Mouse (Mus musculus) hematopoietic stem cell, adult 5-6 weeks (primary cell): ENCODE measurements around the gene Cd2bp2. TPM values are rescaled to one million over a fixed set of nuclear protein-coding genes. Genes with fewer than 3 reads are reported as not detected.

Experiments used
- ATAC-seq, 2 experiments: fragments of 125-278 bp in 1 of 2; replicated peaks in 1 of 2; 2 replicates each; pipeline ENCODE4 v1.8.0; 2016 to 2017; ENCODE audit warnings: inconsistent platforms in 2 of 2, mild to moderate bottlenecking in 2 of 2, moderate number of reproducible peaks in 2 of 2, low read depth in 1 of 2, moderate TSS enrichment in 1 of 2; ENCODE audit not compliant: low FRiP score in 2 of 2, poor library complexity in 2 of 2, severe bottlenecking in 2 of 2, insufficient read depth in 1 of 2, low TSS enrichment in 1 of 2
- total RNA-seq: library from RNA; stranded (forward); fragments of 172-1452, 232-1000 nt; gene quantifications from 2 replicates; pipeline ENCODE4 v1.2.3, GENCODE M21; 2017

The Cd2bp2 gene
- total RNA-seq, 1 experiment from 2014 or later = 63.9 TPM

GRCm38 (mm10) chr7:127176937-127177336 lies 18.9 kb downstream of the Cd2bp2 start:
- no peak for ATAC-seq

GRCm38 (mm10) chr7:127166501-127166900 lies 29.3 kb downstream of the Cd2bp2 start:
- ATAC-seq = no peak

DNA sequence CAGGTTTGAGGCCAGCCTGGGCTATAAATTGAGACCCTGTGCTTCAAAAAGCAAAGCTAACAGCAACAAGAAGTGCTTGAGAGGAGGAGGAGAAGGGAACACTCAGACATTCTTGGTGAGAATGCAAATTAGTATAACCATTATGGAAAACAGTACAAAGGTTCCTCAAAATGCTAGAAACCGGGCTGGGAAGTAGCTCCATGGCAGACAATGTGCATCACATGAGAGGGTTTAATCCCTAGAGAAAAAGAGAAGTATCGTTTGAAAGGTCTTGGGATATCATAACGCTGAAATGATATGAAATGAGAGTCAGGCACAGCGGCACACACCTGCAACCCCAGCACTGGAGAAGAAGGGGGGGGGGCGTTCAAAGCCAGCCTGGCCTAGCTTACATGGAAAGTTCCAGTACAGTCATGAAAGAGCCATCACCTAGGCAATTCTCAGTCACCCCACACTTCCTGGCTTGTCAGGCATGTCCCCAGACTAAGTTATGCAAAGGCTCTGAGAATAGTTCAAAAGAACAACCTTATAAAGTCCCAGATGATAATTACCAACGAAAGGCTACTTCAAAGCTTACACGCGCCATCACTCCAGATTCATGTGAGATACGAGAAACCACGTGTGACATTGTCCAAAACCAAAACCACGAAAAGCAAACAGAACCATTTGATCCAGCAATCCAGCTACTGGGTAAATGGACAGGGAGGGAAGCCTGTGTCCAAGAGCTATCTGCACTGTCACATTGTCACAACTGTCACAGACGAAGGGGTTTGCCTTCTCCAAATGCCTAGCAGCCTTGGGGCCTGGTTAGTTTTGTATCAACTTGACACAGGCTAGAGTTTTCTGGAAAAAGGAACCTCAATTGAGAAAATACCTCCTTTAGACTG lies 30.0 kb downstream of the Cd2bp2 start:
- ATAC-seq = no peak

DNA sequence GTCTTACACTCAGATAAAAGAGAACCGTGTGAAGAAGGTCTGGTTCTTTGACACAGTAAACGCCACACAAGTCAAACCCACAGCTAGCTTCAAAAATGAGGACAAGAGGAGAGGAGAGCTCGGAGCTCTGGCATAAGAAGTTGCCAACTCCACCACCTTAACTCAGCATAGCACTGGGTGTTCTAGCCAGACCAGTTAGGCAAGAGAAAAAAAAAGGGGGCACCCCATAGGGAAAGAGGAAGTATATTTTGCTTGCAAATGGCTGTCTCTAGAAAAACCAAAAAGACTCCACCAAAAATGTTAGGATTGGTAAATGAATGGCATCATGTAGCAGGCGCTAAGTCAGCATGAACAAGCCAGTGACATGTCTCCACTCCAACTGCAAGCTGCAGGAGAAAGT lies 31.8 kb downstream of the Cd2bp2 start:
- no peak for ATAC-seq

- no peak for ATAC-seq
Observed at GRCm38 (mm10) chr7:127162546-127162945, 33.3 kb downstream of the Cd2bp2 start.

GRCm38 (mm10) chr7:127157548-127157947 lies 38.3 kb downstream of the Cd2bp2 start:
- peak in 1 of 2 experiments; percentile 48; a peak in 1 of 4 replicates for ATAC-seq

DNA sequence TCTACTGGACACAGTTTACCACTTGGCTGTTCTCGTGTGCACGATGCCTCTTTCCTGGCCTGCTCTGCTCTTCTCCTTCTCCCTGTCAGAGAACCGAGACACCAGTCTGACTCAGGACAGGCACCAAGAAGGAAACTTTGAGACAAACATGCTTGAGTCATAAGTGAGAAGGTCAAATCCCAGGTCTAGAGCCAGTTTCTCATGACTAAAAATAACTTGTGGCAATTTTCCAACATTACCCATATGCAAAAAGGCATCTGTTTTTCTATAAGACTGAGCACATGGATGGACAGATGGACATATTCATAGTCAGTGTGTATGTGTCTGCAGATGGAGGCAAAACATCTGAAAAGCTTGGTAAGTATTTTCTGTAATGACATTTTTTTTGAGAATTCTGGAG lies 42.4 kb downstream of the Cd2bp2 start:
- no peak for ATAC-seq

GRCm38 (mm10) chr7:127152464-127152863 lies 43.4 kb downstream of the Cd2bp2 start:
- ATAC-seq = no peak

DNA sequence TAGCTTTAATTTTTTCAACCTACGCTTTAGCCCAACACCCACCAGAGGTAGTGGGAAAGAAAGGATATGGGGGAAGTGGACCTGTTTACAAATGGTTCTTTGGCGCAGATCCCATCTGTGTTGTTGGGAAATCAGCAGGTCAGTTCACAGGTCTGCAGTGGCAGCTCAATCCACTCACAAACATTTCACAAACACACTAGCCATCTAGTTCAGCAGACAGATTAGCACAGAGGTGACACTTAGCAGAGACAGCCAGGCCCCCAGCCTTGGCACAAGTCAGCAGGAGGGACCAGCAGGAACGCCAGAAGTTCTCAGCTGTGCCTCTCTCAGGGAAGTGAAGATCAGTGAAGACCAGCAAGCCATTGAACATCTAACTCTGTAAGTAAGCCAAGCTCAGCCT lies 47.9 kb downstream of the Cd2bp2 start:
- ATAC-seq = no peak

GRCm38 (mm10) chr7:127146267-127146603 lies 49.6 kb downstream of the Cd2bp2 start:
- no peak for ATAC-seq

DNA sequence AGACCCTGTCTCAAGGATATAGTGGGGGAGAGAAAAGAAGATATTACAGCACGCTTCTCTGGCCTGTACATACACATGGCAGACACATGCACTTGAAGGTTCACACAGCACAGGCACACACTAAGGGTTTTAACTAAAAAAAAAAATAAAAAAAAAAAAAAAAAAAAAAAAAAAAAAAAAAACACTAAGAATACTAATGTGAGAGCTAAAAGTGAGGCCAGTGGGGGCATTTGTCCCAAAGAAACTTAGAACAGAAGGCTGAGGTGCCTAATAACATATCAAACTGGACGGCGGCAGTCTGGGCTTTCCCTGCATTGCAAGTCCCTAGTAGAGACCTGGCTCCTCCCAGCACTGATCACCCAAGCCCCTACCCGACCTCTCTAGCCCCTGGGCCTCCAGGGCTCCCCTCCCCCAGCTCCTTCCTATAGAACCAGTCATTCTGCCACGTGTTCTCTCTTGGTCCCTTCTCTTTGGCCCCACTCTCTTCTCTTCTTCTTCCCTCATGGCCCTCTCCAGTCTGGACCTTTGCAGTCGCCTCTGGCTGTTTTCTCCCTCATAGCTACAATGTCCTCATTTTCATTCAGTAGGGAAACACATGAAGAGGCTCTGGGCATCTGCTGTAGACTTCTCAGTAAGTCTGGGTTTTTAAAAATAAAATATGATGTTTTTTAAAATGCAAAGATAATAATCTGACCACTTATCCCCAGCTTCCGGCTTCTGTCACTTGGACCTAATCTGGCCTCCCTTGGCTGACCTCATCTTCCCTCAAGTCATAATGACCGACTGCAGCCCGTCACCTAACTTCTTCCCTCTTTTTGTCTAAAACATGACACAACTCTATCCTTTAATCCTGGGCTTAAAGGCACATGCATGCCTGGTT lies 50.2 kb downstream of the Cd2bp2 start:
- ATAC-seq = no peak

DNA sequence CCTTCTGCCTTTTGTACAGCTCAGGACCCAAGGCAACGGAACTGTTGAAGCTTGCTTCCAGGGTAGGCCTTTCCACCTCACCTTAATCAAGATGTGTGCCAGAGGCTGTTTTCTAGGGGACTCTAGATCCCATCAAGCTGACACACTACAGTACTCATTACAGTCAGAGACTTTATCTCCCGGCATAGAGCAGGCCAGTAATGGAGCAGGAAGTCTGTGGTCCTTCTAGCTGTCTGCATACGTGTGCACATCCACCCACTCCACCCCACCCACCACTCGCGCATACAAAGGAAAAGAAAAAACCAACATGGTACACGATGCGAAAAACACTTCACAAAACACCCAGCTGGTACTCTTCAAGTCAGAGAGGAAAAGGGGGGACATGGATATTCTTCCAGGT lies 51.4 kb downstream of the Cd2bp2 start:
- no peak for ATAC-seq

GRCm38 (mm10) chr7:127142666-127143065 lies 53.2 kb downstream of the Cd2bp2 start:
- no peak for ATAC-seq

DNA sequence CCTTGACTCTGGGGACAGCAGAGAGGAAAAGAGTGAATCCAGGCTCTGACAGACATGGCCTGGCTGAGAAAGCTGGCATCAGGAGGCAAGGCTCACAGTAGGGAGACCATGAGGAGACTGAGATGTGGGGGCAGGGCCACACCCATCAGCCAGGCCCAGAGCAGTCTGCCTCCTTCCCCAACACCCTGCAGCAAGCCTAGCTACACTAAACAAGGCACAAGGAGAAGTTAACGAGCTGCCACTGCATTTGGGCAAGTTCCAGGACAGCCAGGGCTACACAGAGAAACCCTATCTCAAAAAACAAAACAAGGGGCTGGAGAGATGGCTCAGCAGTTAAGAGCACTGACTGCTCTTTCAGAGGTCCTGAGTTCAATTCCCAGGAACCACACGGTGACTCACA lies 53.6 kb downstream of the Cd2bp2 start:
- ATAC-seq = no peak

Other genes starting within 250 kb of the Cd2bp2 start
- gene Asphd1, start 246.5 kb downstream of the Cd2bp2 start, total RNA-seq = not detected in 2 replicates
- 0.25 and 0.63 TPM in 2 replicates for gene Sez6l2, start 245.5 kb downstream of the Cd2bp2 start, total RNA-seq
- 33.1 and 56.3 TPM in 2 replicates for gene Cdipt, start 220.1 kb downstream of the Cd2bp2 start, total RNA-seq
- 1.6 and 2.3 TPM in 2 replicates for gene Cdiptos, start 220.0 kb downstream of the Cd2bp2 start, total RNA-seq
- gene Mvp, start 181.4 kb downstream of the Cd2bp2 start, total RNA-seq = 26.2 and 39.0 TPM in 2 replicates
- not detected in 2 replicates for gene Pagr1b, start 179.6 kb downstream of the Cd2bp2 start, total RNA-seq
- gene Pagr1a, start 178.7 kb downstream of the Cd2bp2 start, total RNA-seq = 3.7 and 9.9 TPM in 2 replicates
- gene Gm42742, start 175.0 kb downstream of the Cd2bp2 start, total RNA-seq = 35.6 and 38.7 TPM in 2 replicates
- gene Prrt2, start 174.8 kb downstream of the Cd2bp2 start, total RNA-seq = 0.30 and 0.69 TPM in 2 replicates
- gene Maz, start 169.0 kb downstream of the Cd2bp2 start, total RNA-seq = 53.3 and 65.4 TPM in 2 replicates
- gene Kif22, start 153.6 kb downstream of the Cd2bp2 start, total RNA-seq = 74.5 and 90.1 TPM in 2 replicates
- gene Zg16, start 108.7 kb downstream of the Cd2bp2 start, total RNA-seq = 3.8 and 5.7 TPM in 2 replicates
- 30.3 and 42.1 TPM in 2 replicates for gene AI467606, start 104.7 kb downstream of the Cd2bp2 start, total RNA-seq
- gene Qprt, start 73.8 kb downstream of the Cd2bp2 start, total RNA-seq = 2.3 and 2.7 TPM in 2 replicates
- gene Spn, start 58.2 kb downstream of the Cd2bp2 start, total RNA-seq = 311 and 346 TPM in 2 replicates
- 33.2 and 36.4 TPM in 2 replicates for gene Tbc1d10b, start 12.4 kb upstream of the Cd2bp2 start, total RNA-seq
- 8.3 and 23.4 TPM in 2 replicates for gene Mylpf, start 12.8 kb upstream of the Cd2bp2 start, total RNA-seq
- 19.8 and 29.2 TPM in 2 replicates for gene Zfp553, start 37.0 kb upstream of the Cd2bp2 start, total RNA-seq
- gene Sept1, start 37.1 kb upstream of the Cd2bp2 start, total RNA-seq = 145 and 165 TPM in 2 replicates
- 3.9 and 10.2 TPM in 2 replicates for gene Zfp771, start 48.2 kb upstream of the Cd2bp2 start, total RNA-seq
- 59.0 and 60.5 TPM in 2 replicates for gene Dctpp1, start 64.7 kb upstream of the Cd2bp2 start, total RNA-seq
- gene Sephs2, start 78.0 kb upstream of the Cd2bp2 start, total RNA-seq = 76.8 and 79.8 TPM in 2 replicates
- gene Itgal, start 100.2 kb upstream of the Cd2bp2 start, total RNA-seq = 13.7 and 23.1 TPM in 2 replicates
- 9.1 and 11.1 TPM in 2 replicates for gene Zfp768, start 149.5 kb upstream of the Cd2bp2 start, total RNA-seq
- gene Zfp747, start 180.0 kb upstream of the Cd2bp2 start, total RNA-seq = 6.8 TPM in 2 replicates
- gene 9130019O22Rik, start 191.1 kb upstream of the Cd2bp2 start, total RNA-seq = 7.4 and 7.8 TPM in 2 replicates
- 7.4 and 8.1 TPM in 2 replicates for gene E430018J23Rik, start 197.6 kb upstream of the Cd2bp2 start, total RNA-seq
- 13.1 and 13.9 TPM in 2 replicates for gene Zfp764, start 210.8 kb upstream of the Cd2bp2 start, total RNA-seq
- gene Zfp688, start 226.0 kb upstream of the Cd2bp2 start, total RNA-seq = 3.7 and 11.5 TPM in 2 replicates